Mouse (Mus musculus) lung, adult 10 weeks (tissue): ENCODE data around the gene Sbk1. TPM values are rescaled to one million over a fixed set of nuclear protein-coding genes. Genes with fewer than 3 reads are reported as not detected.

Source experiments
- polyA plus RNA-seq: library from polyadenylated mRNA; stranded (reverse); fragments of 350-450 nt; fragmentation: Illumina TruSeq; extraction: RNeasy Lipid Tissue Mini Kit (QIAGEN cat#74804); gene quantifications from one replicate; pipeline ENCODE4 v1.2.3, GENCODE M21; 2014; ENCODE audit warnings: low read depth, low replicate concordance; ENCODE audit not compliant: insufficient read depth

Sbk1 gene
- polyA plus RNA-seq = 7.7 TPM

DNA sequence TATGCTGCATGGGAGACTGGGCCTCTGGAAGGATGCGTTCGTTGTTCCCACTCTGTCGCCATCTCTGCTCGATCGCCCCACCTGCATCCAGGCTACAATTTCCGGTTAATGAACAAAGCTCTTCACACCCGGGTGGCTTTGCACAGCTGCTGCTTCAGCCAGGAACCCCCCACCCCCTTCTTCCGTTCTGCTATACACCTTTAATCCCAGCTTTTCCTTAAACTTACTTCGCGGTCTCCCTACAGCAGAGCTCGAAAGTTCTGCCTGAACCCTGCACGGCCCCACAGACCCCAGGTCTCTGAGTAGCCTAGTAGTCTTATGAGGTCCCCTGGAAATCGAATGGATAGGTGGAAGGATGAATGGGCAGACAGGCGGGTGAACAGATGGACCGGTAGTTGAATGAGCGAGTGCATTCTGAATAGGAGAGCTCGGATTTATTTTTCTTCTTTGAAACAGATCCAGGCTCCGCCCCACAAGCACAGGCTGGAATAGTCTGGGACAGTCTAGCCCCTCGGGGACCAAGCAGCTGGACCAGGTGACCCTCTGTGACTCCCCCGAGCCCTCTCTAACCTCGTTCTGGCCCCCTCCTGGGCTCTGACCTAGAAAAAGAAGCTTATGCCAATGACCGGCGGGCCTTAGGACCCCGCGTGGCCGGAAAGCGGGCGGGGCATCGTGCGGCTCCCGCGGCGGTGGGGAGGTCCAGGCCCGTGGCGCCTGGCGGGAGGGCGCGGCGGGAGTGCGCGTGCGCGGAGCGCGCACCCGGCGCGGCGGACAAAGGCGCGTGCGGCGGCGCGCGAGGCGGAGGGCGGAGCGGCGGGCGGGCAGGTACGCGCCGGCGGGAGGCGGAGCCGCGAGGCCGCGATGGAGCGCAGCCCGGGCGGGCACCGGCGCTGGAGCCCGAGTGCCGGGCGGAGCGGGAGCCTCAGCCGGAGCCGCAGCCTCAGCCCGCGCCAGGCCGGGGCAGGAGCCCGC, at the start of gene Sbk1:
Gene Sbk1 (plus strand): TSS at position 908 of the 972 bp plus-strand sequence.

Other genes with a start within 250 kb of the Sbk1 start
- gene Gsg1l, start 190.2 kb upstream of the Sbk1 start, polyA plus RNA-seq = 1.5 TPM
- 34.7 TPM for gene Xpo6, start 72.1 kb upstream of the Sbk1 start, polyA plus RNA-seq
- 14.7 TPM for gene Lat, start 97.0 kb downstream of the Sbk1 start, polyA plus RNA-seq
- 37.2 TPM for gene Spns1, start 104.8 kb downstream of the Sbk1 start, polyA plus RNA-seq
- 4.5 TPM for gene Nfatc2ip, start 124.1 kb downstream of the Sbk1 start, polyA plus RNA-seq
- 18.3 TPM for gene Cd19, start 142.3 kb downstream of the Sbk1 start, polyA plus RNA-seq
- 14.1 TPM for gene Rabep2, start 156.1 kb downstream of the Sbk1 start, polyA plus RNA-seq
- gene Atp2a1, start 190.5 kb downstream of the Sbk1 start, polyA plus RNA-seq = 1.8 TPM
- 17.9 TPM for gene Sh2b1, start 202.8 kb downstream of the Sbk1 start, polyA plus RNA-seq
- 43.5 TPM for gene Tufm, start 214.7 kb downstream of the Sbk1 start, polyA plus RNA-seq
- gene Atxn2l, start 230.8 kb downstream of the Sbk1 start, polyA plus RNA-seq = 21.0 TPM